Mouse (Mus musculus): ENCODE measurements around the gene Kras. TPM values are rescaled to one million over a fixed set of nuclear protein-coding genes. Genes with fewer than 3 reads are reported as not detected.

The Kras gene
- polyA plus RNA-seq, 1 experiment from 2014 or later = 77.7 TPM

GRCm38 (mm10) chr6:145276265-145276780, 26.3 kb upstream of the Kras start:
- peak overlapping the region; percentile 21 for H3K4me3 ChIP-seq (ENCODE audit: low read length)
- no peak overlapping the region for H3K27ac ChIP-seq (ENCODE audit: low read depth, low read length)
- no peaks in the 10 kb centered on the region for H3K9me3 ChIP-seq (ENCODE audit: control insufficient read depth, low read length)
- no peak overlapping the region for H3K9ac ChIP-seq (ENCODE audit: low read depth, low read length)
- H3K4me2 ChIP-seq (ENCODE audit: low read length) = peak overlapping the region; percentile 51
- H3K27me3 ChIP-seq (replicated peaks; ENCODE audit: control insufficient read depth, insufficient read depth, low read length) = no peaks in the 10 kb centered on the region
- peaks cover 3% of the 10 kb centered on the region; the same call in 1 of the 2 replicates for H3K4me1 ChIP-seq (ENCODE audit: control insufficient read depth, insufficient read depth, low read depth, low read length)
- WGBS = 2% methylated on average over 17 of the region's 17 CpGs
- no peaks in the 10 kb centered on the region for H3K36me3 ChIP-seq (ENCODE audit: control insufficient read depth, insufficient read depth, low read length)
- ATAC-seq = 0 out of 2 replicates have a peak, but pooled peaks have one; percentile 45

GRCm38 (mm10) chr6:145275586-145276219, 25.7 kb upstream of the Kras start:
- WGBS = 51% methylated on average over 6 of the region's 6 CpGs
- Histone ChIP-seq H3K4me3 (ENCODE audit: low read length) (peak overlapping the region; percentile 21), H3K27ac (ENCODE audit: low read depth, low read length) (no peak overlapping the region), H3K27me3 (replicated peaks; ENCODE audit: control insufficient read depth, insufficient read depth, low read length) (no peaks in the 10 kb centered on the region), H3K9ac (ENCODE audit: low read depth, low read length) (no peak overlapping the region), H3K4me1 (ENCODE audit: control insufficient read depth, insufficient read depth, low read depth, low read length) (peaks cover 3% of the 10 kb centered on the region; the same call in 1 of the 2 replicates), H3K4me2 (ENCODE audit: low read length) (peak overlapping the region; percentile 51), H3K9me3 (ENCODE audit: control insufficient read depth, low read length) (no peaks in the 10 kb centered on the region), H3K36me3 (ENCODE audit: control insufficient read depth, insufficient read depth, low read length) (no peaks in the 10 kb centered on the region)
- no peak for ATAC-seq

GRCm38 (mm10) chr6:145273971-145274620, 24.1 kb upstream of the Kras start:
- peaks cover 3% of the 10 kb centered on the region; the same call in 1 of the 2 replicates for H3K4me1 ChIP-seq (ENCODE audit: control insufficient read depth, insufficient read depth, low read depth, low read length)
- no peak for ATAC-seq
- no peak overlapping the region for H3K4me2 ChIP-seq (ENCODE audit: low read length)
- H3K9me3 ChIP-seq (ENCODE audit: control insufficient read depth, low read length) = no peaks in the 10 kb centered on the region
- H3K4me3 ChIP-seq (ENCODE audit: low read length) = no peak overlapping the region
- no peak overlapping the region for H3K27ac ChIP-seq (ENCODE audit: low read depth, low read length)
- WGBS = 84% methylated on average over 12 of the region's 12 CpGs
- no peaks in the 10 kb centered on the region for H3K27me3 ChIP-seq (replicated peaks; ENCODE audit: control insufficient read depth, insufficient read depth, low read length)
- no peak overlapping the region for H3K9ac ChIP-seq (ENCODE audit: low read depth, low read length)
- H3K36me3 ChIP-seq (ENCODE audit: control insufficient read depth, insufficient read depth, low read length) = no peaks in the 10 kb centered on the region

- no peak for ATAC-seq
- H3K4me1 ChIP-seq (ENCODE audit: control insufficient read depth, insufficient read depth, low read depth, low read length) = peaks cover 3% of the 10 kb centered on the region; the same call in 1 of the 2 replicates
- H3K36me3 ChIP-seq (ENCODE audit: control insufficient read depth, insufficient read depth, low read length) = no peaks in the 10 kb centered on the region
- H3K9me3 ChIP-seq (ENCODE audit: control insufficient read depth, low read length) = no peaks in the 10 kb centered on the region
- 85% methylated on average over 10 of the region's 10 CpGs for WGBS
- no peak overlapping the region for H3K27ac ChIP-seq (ENCODE audit: low read depth, low read length)
- H3K27me3 ChIP-seq (replicated peaks; ENCODE audit: control insufficient read depth, insufficient read depth, low read length) = no peaks in the 10 kb centered on the region
- H3K9ac ChIP-seq (ENCODE audit: low read depth, low read length) = no peak overlapping the region
- H3K4me3 ChIP-seq (ENCODE audit: low read length) = no peak overlapping the region
- no peak overlapping the region for H3K4me2 ChIP-seq (ENCODE audit: low read length)
Observed at GRCm38 (mm10) chr6:145272142-145272937, 22.3 kb upstream of the Kras start.

- no peaks in the 10 kb centered on the region for H3K27me3 ChIP-seq (replicated peaks; ENCODE audit: control insufficient read depth, insufficient read depth, low read length)
- ATAC-seq = no peak
- no peak overlapping the region for H3K4me3 ChIP-seq (ENCODE audit: low read length)
- no peak overlapping the region for H3K27ac ChIP-seq (ENCODE audit: low read depth, low read length)
- no peaks in the 10 kb centered on the region for H3K4me1 ChIP-seq (ENCODE audit: control insufficient read depth, insufficient read depth, low read depth, low read length)
- H3K4me2 ChIP-seq (ENCODE audit: low read length) = no peak overlapping the region
- H3K9ac ChIP-seq (ENCODE audit: low read depth, low read length) = no peak overlapping the region
- no peaks in the 10 kb centered on the region for H3K9me3 ChIP-seq (ENCODE audit: control insufficient read depth, low read length)
- 91% methylated on average over 4 of the region's 4 CpGs for WGBS
- H3K36me3 ChIP-seq (ENCODE audit: control insufficient read depth, insufficient read depth, low read length) = no peaks in the 10 kb centered on the region
Observed at GRCm38 (mm10) chr6:145269313-145269845, 19.3 kb upstream of the Kras start.

GRCm38 (mm10) chr6:145267692-145268091, 17.7 kb upstream of the Kras start:
- Histone ChIP-seq H3K36me3 (ENCODE audit: control insufficient read depth, insufficient read depth, low read length) (no peaks in the 10 kb centered on the region), H3K4me1 (ENCODE audit: control insufficient read depth, insufficient read depth, low read depth, low read length) (no peaks in the 10 kb centered on the region), H3K27ac (ENCODE audit: low read depth, low read length) (no peak overlapping the region), H3K4me3 (ENCODE audit: low read length) (no peak overlapping the region), H3K4me2 (ENCODE audit: low read length) (no peak overlapping the region), H3K9ac (ENCODE audit: low read depth, low read length) (no peak overlapping the region), H3K27me3 (replicated peaks; ENCODE audit: control insufficient read depth, insufficient read depth, low read length) (no peaks in the 10 kb centered on the region), H3K9me3 (ENCODE audit: control insufficient read depth, low read length) (no peaks in the 10 kb centered on the region)
- WGBS = 89% methylated on average over 6 of the region's 6 CpGs
- ATAC-seq = no peak

GRCm38 (mm10) chr6:145262314-145262713, 12.3 kb upstream of the Kras start:
- WGBS = 80% methylated on average over 7 of the region's 7 CpGs
- Histone ChIP-seq H3K4me3 (ENCODE audit: low read length) (no peak overlapping the region), H3K27ac (ENCODE audit: low read depth, low read length) (no peak overlapping the region), H3K36me3 (ENCODE audit: control insufficient read depth, insufficient read depth, low read length) (no peaks in the 10 kb centered on the region), H3K27me3 (replicated peaks; ENCODE audit: control insufficient read depth, insufficient read depth, low read length) (no peaks in the 10 kb centered on the region), H3K4me1 (ENCODE audit: control insufficient read depth, insufficient read depth, low read depth, low read length) (no peaks in the 10 kb centered on the region), H3K4me2 (ENCODE audit: low read length) (no peak overlapping the region), H3K9ac (ENCODE audit: low read depth, low read length) (no peak overlapping the region), H3K9me3 (ENCODE audit: control insufficient read depth, low read length) (no peaks in the 10 kb centered on the region)
- no peak for ATAC-seq

- no peak overlapping the region for H3K27ac ChIP-seq (ENCODE audit: low read depth, low read length)
- no peaks in the 10 kb centered on the region for H3K4me1 ChIP-seq (ENCODE audit: control insufficient read depth, insufficient read depth, low read depth, low read length)
- H3K36me3 ChIP-seq (ENCODE audit: control insufficient read depth, insufficient read depth, low read length) = no peaks in the 10 kb centered on the region
- 57% methylated on average over 2 of the region's 2 CpGs for WGBS
- no peaks in the 10 kb centered on the region for H3K9me3 ChIP-seq (ENCODE audit: control insufficient read depth, low read length)
- H3K4me3 ChIP-seq (ENCODE audit: low read length) = no peak overlapping the region
- no peak overlapping the region for H3K4me2 ChIP-seq (ENCODE audit: low read length)
- no peak overlapping the region for H3K9ac ChIP-seq (ENCODE audit: low read depth, low read length)
- no peaks in the 10 kb centered on the region for H3K27me3 ChIP-seq (replicated peaks; ENCODE audit: control insufficient read depth, insufficient read depth, low read length)
- no peak for ATAC-seq
Observed at GRCm38 (mm10) chr6:145256701-145257073, 6.6 kb upstream of the Kras start.
